Mouse (Mus musculus) forebrain, postnatal 0 days (tissue): ENCODE data around the gene Ptprs. TPM values are rescaled to one million over a fixed set of nuclear protein-coding genes. Genes with fewer than 3 reads are reported as not detected.

Source experiments
- ATAC-seq: fragments of 200-750 bp; cut with Nextera tagmentation; 2 replicates; pipeline ENCODE4 v1.8.0; 2017; ENCODE audit warnings: mild to moderate bottlenecking, moderate library complexity
- DNase-seq: peaks from one replicate; pipeline ENCODE4 v3.0.0-alpha.2; 2015
- H3K27ac ChIP-seq: fragments of 300-500 bp; sonication (generic); 2 replicates; pipeline ENCODE4 v1.5.1; 2014; ENCODE audit warnings: low read depth, mild to moderate bottlenecking, antibody characterized with exemption, low read length, moderate library complexity, mixed read lengths
- H3K27me3 ChIP-seq: fragments of 300-500 bp; sonication (generic); 2 replicates; pipeline ENCODE4 v1.6.1; 2014; ENCODE audit warnings: mild to moderate bottlenecking, low read length, mixed read lengths; ENCODE audit not compliant: insufficient read depth
- H3K36me3 ChIP-seq: fragments of 300-500 bp; sonication (generic); 2 replicates; pipeline ENCODE4 v1.6.1; 2014; ENCODE audit warnings: mild to moderate bottlenecking, moderate library complexity; ENCODE audit not compliant: insufficient read depth
- H3K4me1 ChIP-seq: fragments of 300-500 bp; sonication (generic); 2 replicates; pipeline ENCODE4 v1.6.1; 2014; ENCODE audit warnings: antibody characterized with exemption; ENCODE audit not compliant: insufficient read depth
- H3K4me2 ChIP-seq: fragments of 300-500 bp; sonication (generic); 2 replicates; pipeline ENCODE4 v1.6.1; 2014; ENCODE audit warnings: low read depth, mild to moderate bottlenecking, moderate library complexity
- H3K4me3 ChIP-seq: fragments of 300-500 bp; sonication (generic); 2 replicates; pipeline ENCODE4 v1.5.1; 2014; ENCODE audit warnings: low read depth, low read length, mixed read lengths
- H3K9ac ChIP-seq: fragments of 300-500 bp; sonication (generic); 2 replicates; pipeline ENCODE4 v1.6.1; 2014; ENCODE audit warnings: mild to moderate bottlenecking
- H3K9me3 ChIP-seq: fragments of 300-500 bp; sonication (generic); 2 replicates; pipeline ENCODE4 v1.6.1; 2016; ENCODE audit warnings: low read length
- CTCF ChIP-seq: sonication (generic); IDR thresholded peaks from 2 replicates; pipeline ENCODE4 v1.5.1; 2016; ENCODE audit warnings: antibody characterized with exemption, control low read depth, low read depth
- WGBS: fragments of 180-500 bp; shearing (Covaris S2); extraction: QIAGEN DNeasy Blood & Tissue Kit; methylation state at CpG from one replicate; pipeline ENCODE4 v1.1.7; 2014; 5-methylcytosine and 5-hydroxymethylcytosine counted together
- polyA plus RNA-seq: library from polyadenylated mRNA; unstranded; fragments of >200 nt; fragmentation: Nextera tagmentation; extraction: Ambion mirVana; gene quantifications from 2 replicates; pipeline ENCODE4 v1.2.1, GENCODE M21; 2015
- total RNA-seq: library from RNA; depleted of rRNA; stranded (reverse); fragments of >200 nt; gene quantifications from 2 replicates; pipeline ENCODE4 v1.2.3, GENCODE M21; 2014

The Ptprs gene
- total and polyA plus RNA-seq, 2 experiments from 2014 or later, result 250 to 711 TPM

GRCm38 (mm10) chr17:56482671-56483070, 6.4 kb upstream of the Ptprs start:
- Histone ChIP-seq H3K4me3 (no peak overlapping the region), H3K27me3 (no peaks in the 10 kb centered on the region), H3K9ac (no peak overlapping the region), H3K27ac (no peak overlapping the region), H3K36me3 (no peaks in the 10 kb centered on the region), H3K4me2 (no peak overlapping the region), H3K4me1 (peaks cover 4% of the 10 kb centered on the region), H3K9me3 (no peaks in the 10 kb centered on the region)
- DNase-seq (no peak), ATAC-seq (no peak)
- TF ChIP-seq CTCF, result no peak
- 78% methylated on average over 1 of the region's 1 CpGs for WGBS

DNA sequence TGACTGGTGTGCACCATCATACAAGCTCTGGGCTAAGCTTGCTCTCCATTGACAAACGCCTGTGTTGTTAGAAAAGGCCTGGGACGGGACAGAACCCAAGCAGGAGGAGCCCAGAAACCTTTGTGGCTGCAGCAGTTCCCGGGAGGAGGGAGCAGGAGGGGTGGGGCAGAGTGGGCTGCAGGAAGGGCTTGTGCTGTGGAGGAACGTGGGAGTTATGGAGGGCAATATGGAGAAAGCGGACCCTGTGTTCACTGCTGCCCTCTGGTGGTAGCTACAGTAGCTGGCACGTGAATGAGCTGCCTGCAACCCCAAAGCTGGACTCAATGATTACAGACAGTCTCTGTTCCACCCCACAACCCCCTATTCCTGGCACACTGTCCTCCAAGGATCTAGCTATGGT, 3.1 kb upstream of the Ptprs start:
- 7% methylated on average over 6 of the region's 6 CpGs for WGBS
- Histone ChIP-seq H3K4me3 (no peak overlapping the region), H3K27me3 (no peaks in the 10 kb centered on the region), H3K9ac (no peak overlapping the region), H3K9me3 (no peaks in the 10 kb centered on the region), H3K4me2 (no peak overlapping the region), H3K36me3 (no peaks in the 10 kb centered on the region), H3K4me1 (0 out of 2 replicates have a peak, but pooled peaks cover 4% of the 10 kb centered on the region), H3K27ac (no peak overlapping the region)
- ATAC-seq (no peak), DNase-seq (peak; percentile 74)
- peak; percentile 91 for TF ChIP-seq CTCF

- Histone ChIP-seq H3K9ac (no peak overlapping the region), H3K4me1 (0 out of 2 replicates have a peak, but pooled peaks cover 4% of the 10 kb centered on the region), H3K9me3 (no peaks in the 10 kb centered on the region), H3K4me3 (no peak overlapping the region), H3K27me3 (no peaks in the 10 kb centered on the region), H3K27ac (no peak overlapping the region), H3K36me3 (no peaks in the 10 kb centered on the region), H3K4me2 (no peak overlapping the region)
- DNase-seq (no peak), ATAC-seq (no peak)
- WGBS, result 76% methylated on average over 11 of the region's 11 CpGs
- no peak for TF ChIP-seq CTCF
These were observed 1.9 kb upstream of the Ptprs start for GRCm38 (mm10) chr17:56478191-56478611.

DNA sequence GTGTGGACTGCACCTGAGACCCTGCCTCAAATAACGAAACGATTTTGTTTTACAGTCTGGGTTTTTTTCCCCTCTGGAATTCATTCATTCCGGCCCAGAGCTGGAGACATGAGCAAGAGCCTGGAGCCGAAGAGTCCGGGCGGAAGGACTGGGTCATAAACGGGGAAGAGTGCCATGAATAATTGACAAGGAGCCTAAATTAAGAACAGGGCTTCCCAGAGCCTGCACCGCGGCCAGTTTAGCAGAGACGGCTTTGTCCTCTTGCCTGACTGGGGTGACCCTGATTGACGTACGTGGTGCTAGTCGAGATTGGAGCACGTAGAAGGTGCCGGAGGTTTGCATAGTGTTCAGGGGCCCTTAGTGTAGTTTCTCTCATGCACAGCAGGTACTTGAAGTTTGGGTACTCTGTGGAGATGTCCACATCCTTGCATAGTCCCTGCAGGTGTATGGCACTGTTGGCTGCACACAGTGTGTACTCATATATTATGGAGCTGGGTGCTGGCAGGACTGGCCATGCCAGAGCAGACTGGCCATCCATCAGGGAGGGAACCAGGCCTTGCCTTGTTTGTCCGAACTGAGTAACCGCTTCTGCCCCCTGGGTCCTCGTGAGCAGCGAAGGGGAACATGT, 1.0 kb upstream of the Ptprs start:
- TF ChIP-seq CTCF, result no peak
- DNase-seq (no peak), ATAC-seq (no peak)
- 0 out of 2 replicates have a peak, but pooled peaks cover 4% of the 10 kb centered on the region for H3K4me1 ChIP-seq
- H3K27me3 ChIP-seq, result no peaks in the 10 kb centered on the region
- H3K4me3 ChIP-seq, result no peak overlapping the region
- no peaks in the 10 kb centered on the region for H3K36me3 ChIP-seq
- H3K27ac ChIP-seq, result no peak overlapping the region
- H3K4me2 ChIP-seq, result no peak overlapping the region
- H3K9me3 ChIP-seq, result no peaks in the 10 kb centered on the region
- WGBS, result 89% methylated on average over 19 of the region's 19 CpGs
- H3K9ac ChIP-seq, result no peak overlapping the region

- H3K4me1 ChIP-seq, result peaks cover 12% of the 10 kb centered on the region; the same call in 1 of the 2 replicates
- no peak for TF ChIP-seq CTCF
- no peaks in the 10 kb centered on the region for H3K27me3 ChIP-seq
- peak overlapping the region; percentile 100 for H3K27ac ChIP-seq
- WGBS, result under 1% methylated on average over 60 of the region's 66 CpGs
- DNase-seq (peak; percentile 77), ATAC-seq (peak; percentile 38)
- H3K4me3 ChIP-seq, result peak overlapping the region; percentile 95
- H3K4me2 ChIP-seq, result peak overlapping the region; percentile 97
- peak overlapping the region; percentile 99 for H3K9ac ChIP-seq
- H3K36me3 ChIP-seq, result no peaks in the 10 kb centered on the region
- no peaks in the 10 kb centered on the region for H3K9me3 ChIP-seq
These were observed 490 bp downstream of the Ptprs start for GRCm38 (mm10) chr17:56475584-56476401.

- no peak for TF ChIP-seq CTCF
- H3K4me3 ChIP-seq, result peak overlapping the region; percentile 95
- H3K9ac ChIP-seq, result peak overlapping the region; percentile 99
- 4% methylated on average over 24 of the region's 24 CpGs for WGBS
- DNase-seq, result peak; percentile 82
- no peaks in the 10 kb centered on the region for H3K36me3 ChIP-seq
- no peaks in the 10 kb centered on the region for H3K9me3 ChIP-seq
- peak overlapping the region; percentile 100 for H3K27ac ChIP-seq
- H3K27me3 ChIP-seq, result no peaks in the 10 kb centered on the region
- H3K4me2 ChIP-seq, result peak overlapping the region; percentile 97
- peaks cover 19% of the 10 kb centered on the region; the same call in 1 of the 2 replicates for H3K4me1 ChIP-seq
- ATAC-seq, result peak; percentile 15
These were observed 1.3 kb downstream of the Ptprs start for GRCm38 (mm10) chr17:56474831-56475581.
